Mouse (Mus musculus) inflammation-experienced regulatory T-cells, adult 6 months (primary cell): ENCODE results near the gene Tha1. TPM values are rescaled to one million over a fixed set of nuclear protein-coding genes. Genes with fewer than 3 reads are reported as not detected.

Experiments used
- ATAC-seq: one replicate; pipeline ENCODE4 v1.8.0; 2017
- polyA plus RNA-seq, 3 experiments: library from polyadenylated mRNA; unstranded; fragments of 100-300 nt; shearing (Covaris generic); gene quantifications; one replicate each; pipeline ENCODE4 v1.2.1; 2017

Tha1 gene
- polyA plus RNA-seq, 3 experiments from 2014 or later = 8.5 to 12.7 (median 9.3) TPM

DNA sequence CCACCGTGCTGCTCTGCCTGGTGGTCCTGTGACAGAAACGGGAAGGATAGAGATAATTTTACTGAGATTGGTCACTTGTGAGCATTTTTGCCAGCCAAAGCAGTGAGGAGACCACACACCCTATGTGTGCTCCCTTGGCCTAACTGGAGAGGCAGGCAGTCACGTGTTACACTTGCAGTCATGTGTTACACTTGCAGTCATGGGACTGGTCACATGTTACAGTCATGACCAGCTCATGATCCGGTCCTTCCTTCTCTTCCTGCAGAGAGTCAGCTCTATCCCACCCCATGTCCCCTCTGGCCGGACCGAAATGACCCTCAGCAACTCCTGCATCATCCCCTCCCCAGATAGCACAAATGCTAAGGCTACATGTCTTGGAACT, 7.7 kb upstream of the Tha1 start:
- ATAC-seq = no peak

DNA sequence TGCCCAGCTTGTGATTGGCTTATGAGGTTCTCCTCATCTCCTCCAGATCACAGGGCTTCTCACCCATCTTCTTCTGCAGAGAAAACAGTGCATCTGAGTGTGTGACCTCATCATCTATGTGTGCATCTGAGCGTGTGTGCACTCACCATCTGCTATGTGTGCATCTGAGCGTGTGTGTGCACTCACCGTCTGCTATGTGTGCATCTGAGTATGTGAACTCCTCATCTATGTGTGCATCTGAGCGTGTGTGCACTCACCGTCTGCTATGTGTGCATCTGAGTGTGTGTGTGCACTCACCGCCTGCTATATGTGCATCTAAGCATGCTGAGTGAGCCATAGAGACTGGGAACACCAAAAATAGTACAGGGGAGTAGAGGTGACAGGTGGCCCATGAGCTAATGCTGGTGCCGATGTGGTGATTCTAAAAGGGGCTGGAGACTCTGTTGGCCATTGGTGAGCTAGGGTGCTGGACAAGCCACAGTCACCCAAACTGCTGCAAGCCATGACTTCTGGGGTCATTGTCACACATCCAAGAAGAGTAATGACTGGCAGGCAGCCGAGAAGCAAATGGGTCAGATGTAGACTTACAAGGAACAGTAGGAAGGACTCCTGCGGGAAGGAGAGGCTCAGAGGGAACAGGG, 7.2 kb upstream of the Tha1 start:
- no peak for ATAC-seq

DNA sequence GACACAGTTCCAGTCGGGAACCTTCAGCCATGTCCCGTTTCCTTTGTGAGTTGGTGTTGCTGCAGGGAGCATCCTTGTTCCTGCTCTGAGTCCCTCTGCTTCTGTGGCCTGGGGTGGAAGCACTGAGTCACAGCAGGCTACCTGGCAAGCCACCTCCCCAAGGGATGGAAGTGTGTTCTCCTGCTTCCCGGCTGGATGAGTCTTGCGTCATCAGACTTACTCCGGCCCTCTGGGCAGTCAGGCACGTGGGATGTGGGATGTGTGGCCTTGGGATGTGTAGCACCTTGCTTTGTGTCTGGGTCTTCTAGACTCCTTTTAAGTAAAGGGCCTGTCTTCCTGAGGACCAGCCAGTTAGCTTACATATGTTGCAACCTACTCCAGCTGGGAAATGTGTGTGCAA, 6.4 kb upstream of the Tha1 start:
- ATAC-seq = no peak

DNA sequence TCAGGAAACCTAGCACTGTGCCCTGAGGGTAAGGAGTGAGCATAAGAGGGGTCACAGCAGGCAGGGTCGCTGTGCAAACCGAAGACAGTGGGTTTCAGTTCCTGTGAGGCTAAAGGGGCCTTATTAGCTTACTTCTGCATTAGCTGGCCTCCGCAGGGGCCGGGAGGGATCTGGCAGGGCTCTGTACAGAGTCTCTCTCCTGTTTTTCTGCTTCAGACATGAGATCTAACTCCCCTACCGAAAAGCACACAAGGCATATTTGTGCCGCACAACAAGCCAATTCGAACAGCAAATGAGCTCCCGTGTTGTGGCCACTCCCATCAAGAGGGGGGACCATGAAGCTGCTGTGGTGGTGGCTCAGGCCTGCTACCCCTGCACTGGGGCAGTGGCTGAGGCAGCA, 5.6 kb upstream of the Tha1 start:
- no peak for ATAC-seq

DNA sequence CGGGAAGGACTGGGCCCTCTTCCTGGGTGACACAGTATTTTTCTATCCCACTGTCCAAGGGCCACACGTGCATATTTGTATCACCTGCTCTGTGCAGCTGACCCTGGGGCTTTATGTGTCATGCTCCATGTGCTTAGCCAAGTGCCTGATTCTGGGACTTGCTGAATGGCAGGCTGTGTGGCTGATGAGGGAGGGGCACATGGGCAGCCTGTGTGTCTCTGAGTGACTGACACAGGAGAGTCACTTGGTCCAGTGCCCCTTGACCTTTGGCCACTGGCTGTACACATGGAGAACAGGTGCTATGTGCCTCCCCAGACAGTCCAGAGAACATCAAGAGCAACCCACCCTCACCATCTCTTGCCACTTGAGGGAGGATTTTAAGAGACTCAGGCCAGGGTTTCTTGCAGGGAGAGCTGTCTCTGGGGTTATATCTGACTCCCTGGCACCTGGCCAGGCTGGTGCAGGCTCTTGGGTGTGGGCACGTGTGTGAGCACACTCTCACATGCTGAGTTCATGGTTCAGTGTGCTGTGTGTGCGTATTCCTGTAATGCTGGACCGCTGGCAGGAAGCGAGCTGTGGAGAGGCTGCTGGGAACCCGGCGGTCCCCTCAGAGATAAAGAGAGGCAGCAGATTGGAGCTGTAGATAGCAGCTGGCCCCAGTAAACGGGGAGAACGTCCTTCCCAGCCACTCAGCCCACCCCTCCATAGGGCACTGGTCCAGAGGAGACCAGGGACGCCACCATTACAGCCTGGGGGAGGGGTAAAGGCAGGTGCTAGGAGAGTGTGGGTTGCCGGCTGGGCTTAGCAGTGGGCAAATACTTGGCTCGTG, 4.8 kb upstream of the Tha1 start:
- ATAC-seq = peak; percentile 89

DNA sequence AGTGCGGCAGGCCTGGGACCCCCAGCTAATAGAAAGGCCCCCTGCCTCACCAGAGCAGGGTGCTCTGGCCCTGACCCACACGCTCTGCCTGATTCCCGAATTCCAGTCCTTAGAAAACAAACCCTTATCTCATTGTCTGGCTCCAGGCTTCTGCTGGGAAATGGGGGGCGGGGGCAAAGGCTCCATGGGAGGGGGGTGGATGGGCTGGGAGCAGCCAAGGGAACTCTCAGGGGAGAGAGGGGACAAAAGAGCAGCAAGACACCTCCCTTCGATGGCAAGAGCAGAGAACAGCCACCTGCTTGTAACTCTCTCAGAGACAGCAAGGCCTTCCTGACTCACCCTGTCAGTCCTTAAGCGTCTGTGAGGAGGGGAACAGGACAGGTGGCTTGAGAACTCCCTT, 2.4 kb upstream of the Tha1 start:
- ATAC-seq = no peak

DNA sequence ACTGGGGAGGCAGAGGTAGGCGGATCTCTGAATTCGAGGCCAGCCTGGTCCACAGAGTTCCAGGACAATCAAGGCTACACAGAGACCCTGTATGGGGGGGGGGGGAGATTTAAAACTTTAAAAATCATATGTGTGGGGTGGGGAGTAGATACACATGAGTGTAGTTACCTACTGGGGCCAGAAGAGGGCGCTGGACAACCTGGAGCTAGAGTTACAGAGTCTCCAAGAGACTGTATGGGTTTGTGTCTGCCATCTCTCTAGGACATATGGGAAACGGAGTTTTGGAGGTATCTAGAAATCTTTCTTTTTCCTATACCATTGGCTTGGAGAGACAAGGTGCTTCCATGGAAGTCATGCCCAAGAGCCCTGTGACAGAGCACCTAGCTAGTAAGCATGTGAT, 1.1 kb upstream of the Tha1 start:
- no peak for ATAC-seq

DNA sequence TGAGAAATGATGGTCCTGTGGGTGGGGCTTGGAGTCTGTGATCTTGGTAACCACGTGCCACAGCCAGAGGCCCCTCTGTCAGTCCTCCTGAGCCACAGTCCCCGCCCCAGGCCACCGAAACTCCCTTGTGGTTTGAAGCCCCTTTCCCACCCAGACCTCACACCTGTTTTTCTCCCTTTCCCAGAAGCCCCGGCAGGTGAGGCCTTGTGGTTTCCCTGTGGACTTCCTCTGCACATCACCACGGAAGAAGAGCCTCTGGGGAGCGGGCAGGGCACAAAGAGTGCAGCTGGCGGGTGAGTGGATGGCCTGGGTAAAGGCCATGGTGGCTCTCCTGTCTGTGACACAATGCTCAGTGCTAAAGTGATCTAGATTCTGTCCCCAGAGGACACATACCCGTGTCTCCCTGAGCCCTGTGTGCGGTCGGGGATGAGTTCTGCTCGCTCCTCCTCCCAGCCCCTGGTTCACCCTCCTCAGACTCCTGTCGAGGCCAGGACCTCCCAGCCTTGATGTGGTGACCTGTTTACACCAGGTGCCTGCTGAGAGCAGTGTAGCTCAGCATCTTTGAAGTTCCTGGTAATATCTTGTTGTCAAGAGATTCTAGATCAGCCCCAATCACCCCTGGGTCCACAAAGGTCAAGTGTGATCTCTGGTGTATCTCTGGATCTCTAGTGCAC, 1.2 kb downstream of the Tha1 start:
- peak; percentile 78 for ATAC-seq

DNA sequence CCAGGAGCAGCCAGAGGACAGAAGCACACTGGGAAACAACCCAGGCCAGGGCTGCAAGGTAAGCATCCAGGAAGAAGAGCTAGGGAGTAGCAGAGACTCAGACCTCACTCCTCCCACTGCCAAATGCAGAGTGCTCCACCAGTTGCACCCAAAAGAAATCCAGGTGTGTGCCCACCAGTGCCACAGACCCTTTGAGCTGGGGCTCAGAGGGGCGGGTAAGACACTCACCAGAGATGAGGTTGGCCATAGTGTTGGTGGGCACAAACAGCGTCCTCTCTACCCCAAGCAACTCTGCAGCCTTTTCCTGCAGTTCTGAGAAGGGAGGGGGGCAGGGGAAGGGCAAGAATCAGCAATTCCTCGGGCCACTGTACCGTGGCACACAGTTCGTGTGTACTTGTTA, 1.9 kb downstream of the Tha1 start:
- no peak for ATAC-seq

DNA sequence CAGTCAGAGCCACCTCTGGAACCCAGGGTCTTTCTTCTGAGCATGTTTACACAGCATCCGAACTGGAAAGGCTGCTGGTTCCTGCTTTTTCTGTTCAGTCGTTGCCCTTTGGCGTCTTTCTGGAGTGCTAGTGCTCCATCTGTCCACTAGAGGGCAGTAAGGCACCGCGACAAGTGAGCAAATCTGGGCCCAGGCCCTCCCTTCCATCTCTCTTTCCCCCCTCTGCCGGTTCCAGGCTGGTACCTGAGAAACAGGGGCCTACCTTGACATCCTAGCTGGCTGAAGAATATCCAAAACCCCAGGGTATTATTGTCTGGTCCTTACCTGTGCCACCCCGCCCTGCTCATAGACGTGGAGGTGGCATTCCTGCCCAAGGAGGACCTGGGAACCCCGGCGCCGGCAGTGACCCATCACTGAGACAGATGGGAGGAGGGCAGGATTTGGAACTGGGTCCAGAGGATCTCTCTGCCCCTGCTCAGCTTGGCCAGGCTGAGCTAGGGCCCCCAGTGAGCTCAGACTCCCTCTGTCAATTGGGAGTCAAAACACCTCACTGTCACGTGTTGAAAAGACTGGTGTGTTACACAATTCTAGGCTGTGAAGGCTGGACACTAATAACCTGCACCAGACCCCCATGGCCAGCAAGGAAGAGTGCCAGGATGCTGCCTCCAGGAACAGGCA, 2.5 kb downstream of the Tha1 start:
- ATAC-seq = peak; percentile 32

DNA sequence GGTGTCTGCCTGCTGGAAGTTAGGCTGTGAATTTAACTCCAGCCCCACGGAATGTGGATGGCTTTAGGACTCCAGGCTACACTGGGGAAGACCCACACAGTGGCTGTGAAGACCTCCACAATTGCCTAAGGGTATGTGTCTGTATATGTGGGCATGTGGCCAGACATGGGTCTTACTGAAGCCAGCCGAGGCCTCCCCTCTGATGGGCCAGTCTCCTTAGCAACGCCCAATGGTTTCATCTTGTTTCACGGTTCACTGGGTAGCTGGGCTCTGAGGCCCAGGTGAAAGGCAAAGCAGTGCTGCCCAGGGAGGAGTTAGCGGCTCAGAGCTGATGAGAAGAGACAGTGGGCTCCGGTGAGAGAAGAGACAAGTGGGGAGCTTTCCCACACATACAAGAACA, 7.3 kb downstream of the Tha1 start:
- no peak for ATAC-seq

DNA sequence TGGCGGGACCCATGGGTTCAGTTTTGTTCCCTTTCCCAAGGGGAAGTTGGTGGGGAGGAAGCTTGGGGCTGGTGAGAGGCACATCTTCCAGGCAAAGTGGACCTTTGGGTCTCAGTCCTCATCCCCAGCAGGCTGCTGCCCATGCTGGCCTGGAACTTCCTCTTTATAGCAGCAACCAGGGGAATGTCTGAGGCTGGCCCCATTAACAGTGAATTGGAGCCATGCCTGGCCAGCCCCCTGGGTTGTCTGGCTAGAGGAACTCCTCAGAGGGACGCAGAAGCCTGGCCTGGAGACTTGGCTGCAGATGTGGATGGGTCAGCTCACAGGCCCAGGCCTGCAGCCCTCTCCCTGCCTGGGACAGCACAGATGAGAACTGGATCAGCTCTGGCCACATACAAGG, 8.5 kb downstream of the Tha1 start:
- ATAC-seq = no peak

DNA sequence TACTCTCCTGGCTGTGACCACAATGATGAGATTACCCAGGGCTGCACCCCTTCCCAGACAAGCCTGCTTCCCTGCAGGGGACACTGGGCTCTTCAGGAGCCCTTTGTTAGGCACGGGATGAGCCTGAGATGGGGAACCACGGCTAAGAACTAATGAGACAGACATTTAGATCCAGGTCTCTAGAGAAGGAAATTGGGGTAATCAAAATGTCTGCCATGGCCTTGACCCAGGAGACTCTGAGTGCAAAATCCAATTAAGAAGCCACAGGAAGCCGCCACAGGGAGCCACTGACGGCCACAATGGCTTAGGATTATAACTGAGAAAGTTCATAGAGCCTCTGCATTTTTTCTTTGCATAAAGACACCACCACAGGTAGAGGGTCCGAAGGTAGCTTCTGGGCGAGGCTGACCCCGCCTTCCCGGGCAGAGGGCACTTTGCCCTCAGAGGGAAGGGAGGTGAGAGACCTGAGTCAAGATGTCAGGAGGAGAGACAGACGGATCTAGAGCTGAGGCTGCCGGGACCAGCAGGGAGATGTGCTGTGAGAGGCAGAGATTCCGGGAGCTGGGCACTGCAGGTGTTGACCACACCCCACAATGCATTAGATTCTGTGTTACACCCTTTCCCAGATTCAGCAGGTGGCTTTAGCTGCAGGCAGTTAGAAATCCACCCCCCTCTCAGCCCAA, 10.0 kb downstream of the Tha1 start:
- ATAC-seq = no peak

DNA sequence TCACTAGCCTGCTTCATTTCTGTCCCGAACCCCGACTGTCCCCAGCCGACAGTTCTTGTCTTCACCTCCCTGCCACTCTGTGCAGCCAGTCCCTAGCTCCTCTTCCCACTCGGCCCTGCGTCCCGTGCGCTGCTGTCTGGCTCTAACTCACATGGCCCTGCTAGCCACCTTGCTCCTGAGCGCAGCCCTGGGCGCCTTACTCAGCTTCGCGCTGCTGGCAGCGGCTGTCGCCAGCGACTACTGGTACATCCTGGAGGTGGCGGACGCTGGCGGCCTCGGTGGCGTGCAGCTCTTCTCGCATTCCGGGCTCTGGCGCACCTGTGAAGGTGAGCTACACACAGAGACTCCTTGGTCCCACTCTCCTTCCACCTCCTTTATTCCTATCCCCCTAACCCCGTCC, 12.7 kb downstream of the Tha1 start, which contains the start of gene Tmem235:
Gene Tmem235 (plus strand): TSS at position 152 of the 400 bp plus-strand sequence.
- ATAC-seq = no peak

DNA sequence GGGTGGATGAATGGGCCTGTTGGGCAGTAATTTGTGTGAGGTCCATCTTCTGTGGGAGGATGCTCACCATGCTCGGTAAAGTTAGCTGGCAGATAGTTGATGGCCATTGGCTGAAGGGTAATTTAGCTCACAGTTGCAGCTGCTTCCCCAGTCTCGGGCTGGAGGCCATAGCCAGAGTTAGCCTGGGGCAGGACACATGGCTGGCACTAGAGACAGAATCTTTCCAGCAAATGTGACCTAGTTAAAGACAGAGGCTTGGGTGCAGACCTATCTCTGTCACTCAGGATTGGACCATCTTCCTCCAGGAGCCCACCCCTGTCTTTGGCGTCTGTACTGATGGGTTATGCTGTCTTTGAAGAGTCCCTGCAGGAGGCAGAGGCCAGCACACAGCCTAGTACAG, 14.9 kb downstream of the Tha1 start:
- ATAC-seq = no peak

DNA sequence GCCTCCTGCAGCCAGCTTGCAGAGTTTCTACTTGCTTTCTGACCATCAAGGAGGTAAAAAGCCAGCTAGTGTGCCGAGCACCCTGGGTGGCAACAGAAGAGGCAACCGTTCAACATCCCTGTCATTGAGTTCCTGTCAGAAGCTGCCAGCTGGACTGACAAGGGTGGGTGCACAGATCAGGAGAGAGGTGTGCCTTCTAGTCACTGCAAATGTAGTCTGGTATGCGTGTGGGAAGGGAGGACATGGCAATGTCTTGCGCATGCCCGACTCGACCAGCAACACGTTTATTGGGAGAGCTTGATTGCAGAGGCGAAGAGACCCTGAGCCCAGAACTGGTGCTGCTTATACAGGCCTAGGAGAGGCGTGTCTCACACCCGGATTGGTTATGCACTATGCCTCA, 15.8 kb downstream of the Tha1 start:
- no peak for ATAC-seq

DNA sequence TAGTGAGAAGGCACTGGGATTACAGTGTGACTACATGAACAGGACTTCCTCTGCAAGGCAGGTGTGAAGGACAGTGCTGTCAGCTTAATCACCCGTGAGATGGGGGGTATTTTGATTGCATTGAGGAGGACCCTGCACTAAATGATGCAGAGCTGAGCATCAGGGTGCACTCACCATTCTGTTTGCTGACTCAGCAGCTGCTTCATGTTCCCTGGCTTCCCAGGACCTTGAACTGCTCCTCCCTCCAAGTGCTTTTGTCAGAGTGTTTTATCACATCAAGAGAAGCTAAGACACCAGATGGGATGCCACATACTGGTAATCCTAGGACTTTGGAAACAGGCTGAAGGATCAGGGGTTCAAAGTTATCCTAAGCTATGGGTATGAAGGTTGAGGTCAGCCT, 17.3 kb downstream of the Tha1 start:
- no peak for ATAC-seq

DNA sequence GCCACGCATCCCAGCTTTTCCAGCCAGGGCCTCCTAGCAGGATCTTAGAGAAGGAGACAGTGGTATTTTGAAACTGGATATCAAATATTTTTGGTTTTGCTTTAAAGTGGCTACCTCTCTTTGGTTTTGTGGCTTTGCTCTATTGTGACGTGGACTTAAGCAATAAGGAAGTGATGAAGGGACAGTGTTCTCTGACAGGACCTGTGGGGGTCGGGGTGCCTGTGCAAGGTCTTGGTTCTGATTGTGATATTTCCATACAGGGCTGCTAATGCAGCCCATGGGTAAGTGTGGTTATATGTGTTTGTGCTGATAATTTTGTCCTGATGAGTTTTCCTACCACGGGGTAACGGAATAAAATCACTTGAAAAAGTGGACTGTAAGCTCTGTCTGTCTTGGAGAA, 17.9 kb downstream of the Tha1 start:
- ATAC-seq = no peak

DNA sequence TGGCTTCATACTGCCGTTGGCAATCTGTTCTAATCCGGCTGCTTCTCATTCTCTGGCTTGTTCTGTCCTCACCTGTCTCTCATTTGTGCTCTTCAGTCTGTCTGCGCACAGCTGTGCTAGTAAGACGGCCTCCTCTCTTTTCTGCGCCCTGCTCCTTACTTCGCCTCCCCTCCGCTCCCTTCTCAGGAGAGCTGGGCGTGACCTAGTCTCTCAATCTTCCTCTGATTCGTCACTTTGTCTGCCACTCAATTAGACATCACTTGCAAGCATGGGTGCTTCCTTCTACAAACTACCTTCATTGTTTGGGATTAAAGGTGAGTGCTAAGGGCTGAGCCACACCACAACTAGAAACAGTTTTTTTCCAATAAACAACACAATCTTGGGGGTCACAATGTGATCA, 19.0 kb downstream of the Tha1 start:
- ATAC-seq = no peak

DNA sequence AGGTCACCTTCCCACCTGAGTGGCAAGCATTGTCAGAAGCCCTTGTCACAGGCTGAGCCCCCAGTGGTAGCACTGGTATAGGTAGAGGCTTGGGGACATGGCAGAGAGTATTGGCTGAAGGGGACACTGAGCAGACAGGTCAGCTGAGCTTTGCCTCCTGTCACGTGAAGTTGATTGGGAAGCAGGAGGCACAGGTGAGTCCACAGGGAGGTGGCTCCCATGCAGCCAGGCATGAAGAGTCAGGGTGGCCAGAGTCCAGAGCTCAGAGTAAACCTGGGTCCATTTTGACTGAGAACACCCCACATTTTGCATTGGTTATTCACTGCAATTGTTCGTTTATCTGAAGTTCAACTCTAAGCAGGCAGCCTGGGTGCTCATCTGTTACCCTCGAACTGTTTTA, 20.4 kb downstream of the Tha1 start:
- ATAC-seq = no peak

DNA sequence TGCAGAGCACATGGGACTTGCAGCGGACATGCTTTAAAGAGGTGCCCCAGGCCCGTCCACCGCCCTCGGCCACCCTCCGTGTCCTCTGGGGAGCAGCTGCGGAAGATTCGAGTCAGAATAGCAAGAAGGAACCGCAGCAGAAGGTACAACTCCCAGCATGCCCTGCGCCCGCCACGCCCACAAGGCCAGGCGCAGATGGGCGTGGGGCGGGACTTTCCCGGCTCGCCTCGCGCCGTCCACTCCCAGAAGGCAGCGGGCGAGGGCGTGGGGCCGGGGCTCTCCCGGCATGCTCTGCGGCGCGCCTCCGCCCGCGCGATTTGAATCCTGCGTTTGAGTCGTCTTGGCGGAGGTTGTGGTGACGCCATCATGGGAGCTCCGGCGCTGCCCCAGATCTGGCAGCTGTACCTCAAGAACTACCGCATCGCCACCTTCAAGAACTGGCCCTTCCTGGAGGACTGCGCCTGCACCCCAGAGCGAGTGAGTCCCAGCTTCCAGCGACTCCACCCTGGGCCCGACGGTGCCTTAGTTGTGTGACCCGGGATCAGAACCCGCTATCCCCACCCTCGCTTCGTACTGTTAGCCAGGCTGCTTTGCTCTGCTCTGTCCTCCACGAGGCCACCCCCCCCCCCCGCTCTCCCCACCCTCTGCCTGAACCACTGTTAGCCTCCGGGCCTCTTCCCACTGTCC, 24.2 kb downstream of the Tha1 start, which contains the start of gene Birc5:
Gene Birc5 (plus strand): TSS at position 267 of the 687 bp plus-strand sequence.
- ATAC-seq = peak; percentile 91
